Mouse (Mus musculus) E14TG2a.4 (cell line): ENCODE measurements at regions not wholly inside any gene's neighbourhood (a gene's known extent, or its start where the extent isn't known, plus 50 kb on each side); places are given as distances from the start of the nearest gene placed in this dataset.

Experiments
- CTCF ChIP-seq: conservative IDR thresholded peaks from 2 replicates; pipeline ENCODE4 v1.5.1; 2014; ENCODE audit warnings: low read length
- NANOG ChIP-seq: IDR thresholded peaks from 2 replicates; pipeline ENCODE4 v1.6.1; 2014; ENCODE audit warnings: borderline replicate concordance, low read length, mixed read lengths
- POU5F1 ChIP-seq: IDR thresholded peaks from 2 replicates; pipeline ENCODE4 v1.6.1; 2014; ENCODE audit warnings: low read length, borderline replicate concordance

DNA sequence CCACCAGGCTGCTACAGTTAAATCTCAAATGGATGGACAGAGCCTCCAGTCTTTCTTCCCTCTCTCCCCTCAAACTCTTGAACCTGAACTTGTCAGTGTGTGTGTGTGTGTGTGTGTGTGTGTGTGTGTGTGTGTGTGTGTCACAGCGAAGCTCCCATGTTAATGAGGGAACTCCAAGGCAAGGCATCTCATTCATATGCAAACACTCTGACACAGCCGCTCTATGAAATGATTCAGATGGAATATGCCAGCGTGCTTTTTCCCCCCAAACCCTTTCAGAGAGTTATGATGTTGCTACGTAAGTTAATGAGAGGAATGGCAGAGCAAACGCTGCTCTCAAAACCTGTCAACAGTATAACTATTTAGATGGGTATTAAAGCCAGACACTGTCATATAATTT lies 653.5 kb upstream of the Cdh5 start:
- TF ChIP-seq CTCF (no peak), NANOG (no peak), POU5F1 (no peak)
